Mouse (Mus musculus): ENCODE data around the gene Tamm41. TPM values are rescaled to one million over a fixed set of nuclear protein-coding genes. Genes with fewer than 3 reads are reported as not detected.

Tamm41 gene
- polyA plus RNA-seq, 1 experiment, result 44.1 TPM

GRCm38 (mm10) chr6:114967623-114968022, 70.1 kb downstream of the Tamm41 start:
- Histone ChIP-seq H3K4me3 (ENCODE audit: insufficient read depth, poor library complexity, severe bottlenecking) (no peak overlapping the region), H3K27me3 (ENCODE audit: control insufficient read depth, insufficient read depth, insufficient read length) (peaks cover 13% of the 10 kb centered on the region), H3ac (ENCODE audit: control insufficient read depth, insufficient read length, low read depth) (no peak overlapping the region), H3K36me3 (ENCODE audit: control insufficient read depth, insufficient read depth) (no peaks in the 10 kb centered on the region), H3K79me3 (ENCODE audit: low read depth) (no peaks in the 10 kb centered on the region), H3K79me2 (ENCODE audit: control insufficient read depth, insufficient read depth) (no peaks in the 10 kb centered on the region)
- TF ChIP-seq MYOG (IDR thresholded peaks at IDR 0.05; ENCODE audit: control insufficient read depth, extremely low read depth, insufficient read length) (no peak), CEBPB (IDR thresholded peaks at IDR 0.05; ENCODE audit: low read depth) (no peak), CTCF (IDR thresholded peaks at IDR 0.05; ENCODE audit: control insufficient read depth, insufficient read depth, insufficient read length) (no peak)

- Histone ChIP-seq H3K27me3 (ENCODE audit: control insufficient read depth, insufficient read depth, insufficient read length) (peaks cover 11% of the 10 kb centered on the region), H3K79me3 (ENCODE audit: low read depth) (no peaks in the 10 kb centered on the region), H3K36me3 (ENCODE audit: control insufficient read depth, insufficient read depth) (no peaks in the 10 kb centered on the region), H3K79me2 (ENCODE audit: control insufficient read depth, insufficient read depth) (no peaks in the 10 kb centered on the region), H3K4me3 (ENCODE audit: insufficient read depth, poor library complexity, severe bottlenecking) (no peak overlapping the region), H3ac (ENCODE audit: control insufficient read depth, insufficient read length, low read depth) (no peak overlapping the region)
- TF ChIP-seq MYOG (IDR thresholded peaks at IDR 0.05; ENCODE audit: control insufficient read depth, extremely low read depth, insufficient read length) (no peak), FOSL1 (IDR thresholded peaks at IDR 0.05; ENCODE audit: insufficient read depth, low read length, poor library complexity, severe bottlenecking) (no peak), USF1 (IDR thresholded peaks at IDR 0.05; ENCODE audit: low read depth) (no peak), CTCF (IDR thresholded peaks at IDR 0.05; ENCODE audit: control insufficient read depth, insufficient read depth, insufficient read length) (no peak), MYOD1 (IDR thresholded peaks at IDR 0.05; ENCODE audit: control insufficient read depth, insufficient read length, low read depth) (no peak), MAX (IDR thresholded peaks at IDR 0.05) (no peak), CEBPB (IDR thresholded peaks at IDR 0.05; ENCODE audit: low read depth) (no peak)
Observed at GRCm38 (mm10) chr6:114966396-114967154, 71.1 kb downstream of the Tamm41 start.

GRCm38 (mm10) chr6:114965802-114966201, 71.9 kb downstream of the Tamm41 start:
- no peak overlapping the region for H3ac ChIP-seq (ENCODE audit: control insufficient read depth, insufficient read length, low read depth)

GRCm38 (mm10) chr6:114965396-114965795, 72.3 kb downstream of the Tamm41 start:
- H3K27me3 ChIP-seq (ENCODE audit: control insufficient read depth, insufficient read depth, insufficient read length), result peaks cover 11% of the 10 kb centered on the region
- no peaks in the 10 kb centered on the region for H3K79me3 ChIP-seq (ENCODE audit: low read depth)
- H3K4me3 ChIP-seq (ENCODE audit: insufficient read depth, poor library complexity, severe bottlenecking), result no peak overlapping the region
- no peaks in the 10 kb centered on the region for H3K36me3 ChIP-seq (ENCODE audit: control insufficient read depth, insufficient read depth)
- TF ChIP-seq MYOG (IDR thresholded peaks at IDR 0.05; ENCODE audit: control insufficient read depth, extremely low read depth, insufficient read length), result no peak
- no peak for TF ChIP-seq MAX (IDR thresholded peaks at IDR 0.05)
- TF ChIP-seq CEBPB (IDR thresholded peaks at IDR 0.05; ENCODE audit: low read depth), result no peak
- no peak for TF ChIP-seq FOSL1 (IDR thresholded peaks at IDR 0.05; ENCODE audit: insufficient read depth, low read length, poor library complexity, severe bottlenecking)
- no peak for TF ChIP-seq CTCF (IDR thresholded peaks at IDR 0.05; ENCODE audit: control insufficient read depth, insufficient read depth, insufficient read length)
- no peak for TF ChIP-seq MYOD1 (IDR thresholded peaks at IDR 0.05; ENCODE audit: control insufficient read depth, insufficient read length, low read depth)
- TF ChIP-seq USF1 (IDR thresholded peaks at IDR 0.05; ENCODE audit: low read depth), result no peak
- H3K79me2 ChIP-seq (ENCODE audit: control insufficient read depth, insufficient read depth), result no peaks in the 10 kb centered on the region
- H3ac ChIP-seq (ENCODE audit: control insufficient read depth, insufficient read length, low read depth), result no peak overlapping the region

More at GRCm38 (mm10) chr6:114965802-114966201, 71.9 kb downstream of the Tamm41 start:
- no peaks in the 10 kb centered on the region for H3K79me2 ChIP-seq (ENCODE audit: control insufficient read depth, insufficient read depth)
- peaks cover 11% of the 10 kb centered on the region for H3K27me3 ChIP-seq (ENCODE audit: control insufficient read depth, insufficient read depth, insufficient read length)
- no peak overlapping the region for H3K4me3 ChIP-seq (ENCODE audit: insufficient read depth, poor library complexity, severe bottlenecking)
- no peaks in the 10 kb centered on the region for H3K36me3 ChIP-seq (ENCODE audit: control insufficient read depth, insufficient read depth)
- no peak for TF ChIP-seq FOSL1 (IDR thresholded peaks at IDR 0.05; ENCODE audit: insufficient read depth, low read length, poor library complexity, severe bottlenecking)
- TF ChIP-seq MYOD1 (IDR thresholded peaks at IDR 0.05; ENCODE audit: control insufficient read depth, insufficient read length, low read depth), result no peak
- no peaks in the 10 kb centered on the region for H3K79me3 ChIP-seq (ENCODE audit: low read depth)

GRCm38 (mm10) chr6:114964235-114964634, 73.4 kb downstream of the Tamm41 start:
- no peaks in the 10 kb centered on the region for H3K79me3 ChIP-seq (ENCODE audit: low read depth)
- no peak for TF ChIP-seq CTCF (IDR thresholded peaks at IDR 0.05; ENCODE audit: control insufficient read depth, insufficient read depth, insufficient read length)
- TF ChIP-seq MYOG (IDR thresholded peaks at IDR 0.05; ENCODE audit: control insufficient read depth, extremely low read depth, insufficient read length), result no peak
- TF ChIP-seq CEBPB (IDR thresholded peaks at IDR 0.05; ENCODE audit: low read depth), result no peak
- H3K36me3 ChIP-seq (ENCODE audit: control insufficient read depth, insufficient read depth), result no peaks in the 10 kb centered on the region
- peaks cover 14% of the 10 kb centered on the region for H3K27me3 ChIP-seq (ENCODE audit: control insufficient read depth, insufficient read depth, insufficient read length)
- no peak overlapping the region for H3K4me3 ChIP-seq (ENCODE audit: insufficient read depth, poor library complexity, severe bottlenecking)
- H3K79me2 ChIP-seq (ENCODE audit: control insufficient read depth, insufficient read depth), result no peaks in the 10 kb centered on the region
- H3ac ChIP-seq (ENCODE audit: control insufficient read depth, insufficient read length, low read depth), result no peak overlapping the region

GRCm38 (mm10) chr6:114963636-114964035, 74.0 kb downstream of the Tamm41 start:
- no peak overlapping the region for H3K4me3 ChIP-seq (ENCODE audit: insufficient read depth, poor library complexity, severe bottlenecking)
- TF ChIP-seq CTCF (IDR thresholded peaks at IDR 0.05; ENCODE audit: control insufficient read depth, insufficient read depth, insufficient read length) (no peak), FOSL1 (IDR thresholded peaks at IDR 0.05; ENCODE audit: insufficient read depth, low read length, poor library complexity, severe bottlenecking) (no peak), MYOG (IDR thresholded peaks at IDR 0.05; ENCODE audit: control insufficient read depth, extremely low read depth, insufficient read length) (no peak), MYOD1 (IDR thresholded peaks at IDR 0.05; ENCODE audit: control insufficient read depth, insufficient read length, low read depth) (no peak), CEBPB (IDR thresholded peaks at IDR 0.05; ENCODE audit: low read depth) (no peak), MAX (IDR thresholded peaks at IDR 0.05) (no peak), USF1 (IDR thresholded peaks at IDR 0.05; ENCODE audit: low read depth) (no peak)
- peaks cover 8% of the 10 kb centered on the region for H3K27me3 ChIP-seq (ENCODE audit: control insufficient read depth, insufficient read depth, insufficient read length)
- no peaks in the 10 kb centered on the region for H3K79me2 ChIP-seq (ENCODE audit: control insufficient read depth, insufficient read depth)
- H3K36me3 ChIP-seq (ENCODE audit: control insufficient read depth, insufficient read depth), result no peaks in the 10 kb centered on the region
- no peaks in the 10 kb centered on the region for H3K79me3 ChIP-seq (ENCODE audit: low read depth)
- H3ac ChIP-seq (ENCODE audit: control insufficient read depth, insufficient read length, low read depth), result no peak overlapping the region
